Mouse (Mus musculus) frontal cortex, postnatal 10 days (tissue): ENCODE results near the gene Tceal3.
"Not testable (repeated sequence)": the region's sequence is repeated elsewhere in the genome, so short reads cannot be mapped to it uniquely, and the experiment has no call there.

ENCODE experiments used
- DNase-seq, 2 experiments: peaks; one replicate each; pipeline ENCODE4 v3.0.0; 2022; ENCODE audit warnings: low spot score in 2 of 2, mixed read lengths in 1 of 2

Tceal3 gene

DNA sequence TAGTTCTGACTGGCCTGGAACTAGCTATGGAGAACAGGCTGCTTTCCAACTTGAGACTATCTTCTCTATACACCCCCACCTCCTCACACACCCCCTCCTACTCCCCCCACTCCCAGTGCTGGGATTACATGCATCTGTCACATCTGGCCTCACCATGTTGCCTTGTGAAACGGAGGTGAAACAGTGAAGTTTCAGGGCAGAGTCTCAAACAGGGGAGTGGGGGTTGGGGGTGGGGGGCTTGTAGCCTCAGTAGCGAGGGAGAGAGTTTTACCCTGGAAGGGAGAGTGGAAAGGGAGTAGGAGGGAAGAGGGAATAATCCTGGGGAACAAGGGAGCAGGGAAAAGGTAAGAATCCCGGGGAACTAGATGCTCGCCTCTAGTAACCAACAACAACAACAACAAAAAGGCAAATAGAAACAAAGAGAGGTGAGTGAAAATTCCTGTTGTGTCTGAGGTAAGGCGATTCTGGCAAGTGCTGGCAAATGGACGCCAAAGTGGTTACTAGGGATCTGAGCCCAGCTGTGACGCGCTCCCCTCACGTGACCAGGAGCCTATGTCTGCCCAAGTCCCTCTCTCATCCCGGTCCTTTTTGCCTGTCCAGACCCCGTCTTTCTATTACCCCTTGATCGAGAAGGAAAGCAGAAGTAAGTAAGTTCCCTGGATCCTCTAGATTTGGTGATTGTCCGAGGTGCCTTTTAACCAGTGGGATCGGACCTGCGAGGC, 117.0 kb downstream of the Tceal3 start, which contains the start of gene Tceal1:
Tceal1 (plus strand) TSS at position 537 of the 722 bp plus-strand sequence.
- DNase-seq, result peak; percentile 37 to 56

DNA sequence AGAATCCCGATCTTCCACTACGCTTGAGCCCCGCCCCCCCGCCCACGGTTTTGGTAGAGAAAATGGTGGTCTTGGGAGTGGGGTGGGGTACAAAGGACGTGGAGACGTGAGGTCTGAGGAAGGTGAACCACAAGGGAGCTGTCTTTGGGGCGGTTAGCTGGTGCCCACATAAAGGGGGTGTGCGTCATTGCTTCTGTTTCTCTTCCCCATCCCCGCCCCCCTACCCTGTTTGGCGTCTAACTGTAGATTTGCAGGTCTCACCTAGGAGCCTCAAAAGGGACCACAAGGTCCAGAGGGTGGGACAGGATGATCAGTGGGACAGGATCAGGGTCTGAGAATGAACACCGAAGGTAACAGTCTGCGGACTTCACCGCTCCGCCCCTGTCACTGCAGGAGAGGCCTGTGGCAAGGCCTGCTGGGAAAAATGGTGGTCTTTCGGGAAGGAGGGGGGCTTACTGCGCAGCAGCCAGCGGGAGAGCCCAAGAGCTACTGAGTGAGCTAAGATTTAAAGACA, 117.6 kb downstream of the Tceal3 start:
- DNase-seq, result peak; percentile 34 to 56

DNA sequence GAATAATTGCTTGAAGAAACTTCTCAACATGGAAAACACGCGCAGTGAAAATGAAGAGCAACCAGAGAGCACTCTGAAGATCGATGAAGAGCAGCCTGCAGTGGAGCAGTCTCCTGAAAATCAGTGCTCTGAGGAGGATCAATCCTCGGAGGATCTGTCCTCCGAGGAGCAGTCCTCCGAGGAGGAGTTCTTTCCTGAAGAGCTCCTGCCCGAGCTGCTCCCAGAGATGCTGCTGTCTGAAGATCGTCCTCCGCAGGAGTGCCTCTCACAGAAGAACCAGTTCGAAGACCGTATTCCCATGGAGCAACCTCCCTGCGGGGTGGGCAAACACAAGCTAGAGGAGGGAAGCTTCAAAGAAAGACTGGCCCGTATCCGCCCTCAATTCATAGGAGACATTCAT, 118.1 kb downstream of the Tceal3 start:
- no peak for DNase-seq

DNA sequence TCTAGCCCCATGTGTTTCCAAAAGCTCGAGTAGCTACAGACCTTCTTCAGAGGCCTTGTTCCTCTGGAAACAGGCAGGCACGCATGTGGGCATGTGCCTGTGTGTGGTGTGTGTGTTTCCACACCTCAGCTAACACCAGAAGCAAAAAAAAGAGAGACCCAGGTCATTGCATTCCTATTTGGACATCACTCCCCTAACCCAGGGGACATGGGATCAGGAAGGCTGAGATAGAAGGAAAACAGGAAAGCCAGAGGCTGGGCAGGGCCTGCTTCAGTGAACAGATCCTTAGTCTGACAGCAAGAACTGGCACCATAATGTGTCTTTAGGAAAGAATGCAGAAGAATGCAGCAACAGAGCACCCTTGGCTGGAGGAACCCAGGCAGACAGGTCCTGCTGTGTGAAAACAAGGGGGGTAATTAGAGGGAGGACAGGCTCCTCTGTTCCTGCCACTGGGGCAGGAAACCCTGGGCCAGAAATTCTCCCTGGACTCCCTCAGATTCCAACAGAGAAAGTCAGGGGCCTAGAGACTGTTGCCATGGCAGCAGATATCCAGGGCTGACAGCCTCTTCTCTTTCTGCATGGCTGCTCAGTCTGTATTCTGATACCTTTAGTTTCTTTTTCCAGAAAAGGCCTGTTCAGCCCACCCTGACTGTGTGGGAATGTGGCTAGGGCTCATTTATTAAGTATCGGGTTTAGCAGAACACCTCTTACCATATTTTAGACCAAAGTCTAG, 124.3 kb downstream of the Tceal3 start:
- not testable (repeated sequence) for DNase-seq
